ENCODE assay signal across 8 mouse cellular contexts in genomic region chr3:136725311-136726156, GRCm38 (mm10). TPM values are rescaled to one million over a fixed set of nuclear protein-coding genes. Genes with fewer than 3 reads are reported as not detected.
DNase-seq lines count a peak whose midpoint lies in the region; ATAC-seq and TF ChIP-seq lines count a peak whose summit lies in the region.

No protein-coding gene starts in this region.

- H3K4me3 ChIP-seq in kidney, embryonic 14.5 days (ENCODE audit: low read length) = no peak overlapping the region
- no peak overlapping the region for H3K4me3 ChIP-seq in embryonic fibroblast, embryonic 13.5 days (ENCODE audit: insufficient read depth, low read length)
- peak overlapping the region; percentile 10; the same call in 1 of the 2 replicates for H3K4me3 ChIP-seq in liver, adult 2 months (ENCODE audit: insufficient read depth, low read depth, low read length)

- H3K4me1 ChIP-seq in kidney, embryonic 14.5 days (ENCODE audit: control insufficient read depth, insufficient read depth, low read length) = 0 out of 2 replicates have a peak, but pooled peaks cover 3% of the 10 kb centered on the region
- H3K4me1 ChIP-seq in embryonic fibroblast, embryonic 13.5 days (ENCODE audit: control insufficient read depth, insufficient read depth, low read length) = peaks cover 14% of the 10 kb centered on the region
- peaks cover 6% of the 10 kb centered on the region for H3K4me1 ChIP-seq in liver, adult 2 months (ENCODE audit: control insufficient read depth, insufficient read depth, low read length)

- H3K27ac ChIP-seq in kidney, embryonic 14.5 days (ENCODE audit: low read depth, low read length) = no peak overlapping the region
- peak overlapping the region; percentile 54; the same call in 1 of the 2 replicates for H3K27ac ChIP-seq in embryonic fibroblast, embryonic 13.5 days (ENCODE audit: insufficient read depth, low read length)
- H3K27ac ChIP-seq in liver, adult 2 months (replicated peaks; ENCODE audit: insufficient read depth, low read depth, low read length) = no peak overlapping the region

- 48% methylated on average over 7 of the region's 7 CpGs for WGBS in kidney, embryonic 14.5 days
- 57% methylated on average over 7 of the region's 7 CpGs for WGBS in liver, adult 2 months

- H3K9ac ChIP-seq in kidney, embryonic 14.5 days (ENCODE audit: low read depth, low read length) = no peak overlapping the region
- H3K9ac ChIP-seq in liver, adult 2 months (ENCODE audit: low read depth, low read length) = no peak overlapping the region

- H3K36me3 ChIP-seq in kidney, embryonic 14.5 days (ENCODE audit: control insufficient read depth, insufficient read depth, low read length) = no peaks in the 10 kb centered on the region
- no peaks in the 10 kb centered on the region for H3K36me3 ChIP-seq in liver, adult 2 months (ENCODE audit: control insufficient read depth, insufficient read depth, low read length)

- no peaks in the 10 kb centered on the region for H3K27me3 ChIP-seq in kidney, embryonic 14.5 days (ENCODE audit: control insufficient read depth, insufficient read depth, low read length)
- no peaks in the 10 kb centered on the region for H3K27me3 ChIP-seq in liver, adult 2 months (ENCODE audit: control insufficient read depth, insufficient read depth, low read length)

- H3K4me2 ChIP-seq in kidney, embryonic 14.5 days (replicated peaks; ENCODE audit: low read depth, low read length) = no peak overlapping the region

- ATAC-seq in kidney, embryonic 14.5 days (ENCODE audit: low FRiP score, low TSS enrichment) = no peak
- ATAC-seq in hematopoietic stem cell, adult 5-6 weeks (replicated peaks in 1 of 2; ENCODE audit: insufficient read depth in 1 of 2, low FRiP score in 2 of 2, low TSS enrichment in 1 of 2, low read depth in 1 of 2, poor library complexity in 2 of 2, severe bottlenecking in 2 of 2) = peak; percentile 73 to 82

- peaks cover 33% of the 10 kb centered on the region; the same call in 1 of the 2 replicates for H3K79me2 ChIP-seq in liver, adult 2 months (ENCODE audit: control insufficient read depth, insufficient read depth, low read length)

- H3K9me3 ChIP-seq in kidney, embryonic 14.5 days (ENCODE audit: control insufficient read depth, low read length) = peaks cover 5% of the 10 kb centered on the region

- TF ChIP-seq CTCF in embryonic fibroblast, embryonic 13.5 days (IDR thresholded peaks at IDR 0.05; ENCODE audit: borderline replicate concordance, insufficient read depth, low read length) = no peak
- no peak for TF ChIP-seq CTCF in liver, adult 2 months (IDR thresholded peaks at IDR 0.05; ENCODE audit: low read depth, low read length)

- DNase-seq in kidney, adult 18-20 months = peak; percentile 47
- DNase-seq in adrenal gland, postnatal 25 days = peak; percentile 20
- peak; percentile 27 for DNase-seq in liver, adult 2 months (ENCODE audit: extremely low read depth, low read depth, low spot score)
- DNase-seq in natural killer cell, adult 2 months (ENCODE audit: low spot score in 2 of 2) = peak; percentile 26
- DNase-seq in spleen, postnatal 14 days (ENCODE audit: low spot score in 2 of 2) = no peak

- no peak for TF ChIP-seq POLR2A in embryonic fibroblast, embryonic 13.5 days (IDR thresholded peaks at IDR 0.05; ENCODE audit: low read depth, low read length)
- no peak for TF ChIP-seq POLR2A in liver, adult 2 months (IDR thresholded peaks at IDR 0.05; ENCODE audit: extremely low read depth, insufficient read depth, low read length)

RNA-seq across cellular contexts. Expression of gene Ppp3ca, which starts 55.6 kb away (rescaled TPM):
- polyA plus RNA-seq in kidney, embryonic 14.5 days (2014; fragmentation: Nextera tagmentation; extraction: Ambion mirVana) = 61.1 and 76.7 TPM in 2 replicates
- total RNA-seq in adrenal gland, postnatal 25 days (2021) = 68.9 and 78.4 TPM in 2 replicates
- 66.1 and 77.8 TPM in 2 replicates for polyA plus RNA-seq in embryonic fibroblast, embryonic 13.5 days (2011; ENCODE audit: insufficient read length, low read depth, missing spikeins)
- total RNA-seq in hematopoietic stem cell, adult 5-6 weeks (2017) = 61.6 and 90.8 TPM in 2 replicates
- total RNA-seq in liver, adult 2 months (2014; rRNA removed) = 21.7 and 23.0 TPM in 2 replicates
- 9.0 and 9.8 TPM in 2 replicates for polyA plus RNA-seq in liver, adult 2 months (2012; rRNA removed)

Comparison
In these comparisons a context has a peak if more than half of its experiments do, and no peak if none do; other contexts are left out.
1. DNase-seq: peak in kidney, adult 18-20 months (single experiment), adrenal gland, postnatal 25 days (single experiment), liver, adult 2 months (single experiment) and natural killer cell, adult 2 months (2 of 2); none in spleen, postnatal 14 days (0 of 2).